Mouse (Mus musculus): ENCODE measurements around the gene Mlf2. TPM values are rescaled to one million over a fixed set of nuclear protein-coding genes. Genes with fewer than 3 reads are reported as not detected.

Gene Mlf2
- total RNA-seq, 1 experiment = 196 TPM

DNA sequence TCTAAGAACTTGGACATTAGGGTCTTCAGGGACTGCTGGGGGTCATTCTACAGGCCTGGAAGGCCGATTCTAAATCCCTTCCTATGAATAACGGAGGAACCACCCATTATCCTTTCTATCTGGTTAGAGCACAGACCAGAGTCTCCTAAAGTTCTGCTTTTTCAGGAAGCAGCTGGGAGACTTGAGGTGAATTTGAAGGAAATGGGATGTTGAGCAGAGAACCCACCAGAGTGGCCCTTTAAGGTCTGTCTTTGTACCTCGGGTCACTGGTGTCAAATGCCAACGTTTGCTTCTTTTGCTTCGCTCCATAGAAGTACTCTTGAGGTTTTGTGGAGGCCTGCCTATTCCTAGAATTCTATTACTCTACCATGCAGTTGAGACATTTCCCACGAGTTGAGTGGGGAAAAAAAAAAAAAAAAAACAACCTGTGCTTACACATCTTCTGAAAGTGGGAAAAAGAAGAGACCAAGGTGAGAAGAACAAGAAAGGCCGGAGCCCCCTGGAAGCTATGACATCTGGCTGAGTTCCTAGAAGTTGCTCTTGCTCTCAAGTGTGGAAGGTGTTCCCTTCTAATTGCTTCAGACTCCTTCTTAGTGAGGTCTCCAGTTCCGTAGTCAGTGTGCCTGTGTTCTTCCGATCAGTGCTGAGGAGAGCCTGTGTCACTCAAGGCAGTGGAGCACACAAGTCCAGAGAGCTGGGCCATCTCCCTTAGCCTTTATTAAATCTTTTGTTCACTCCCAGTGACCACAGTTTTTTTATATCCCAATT is 10.7 kb upstream of the Mlf2 start:
- H3K9me3 ChIP-seq (ENCODE audit: control insufficient read depth, insufficient read depth, low read depth, low read length) = no peaks in the 10 kb centered on the region
- DNase-seq (ENCODE audit: low read depth, low spot score) = no peak
- peak overlapping the region; percentile 99 for H3K27ac ChIP-seq (ENCODE audit: insufficient read depth, low read depth, low read length, poor library complexity, severe bottlenecking)
- TF ChIP-seq ZNF384 (IDR thresholded peaks at IDR 0.05; ENCODE audit: low read depth, low read length) (no peak), HCFC1 (IDR thresholded peaks at IDR 0.05; ENCODE audit: borderline replicate concordance, insufficient read depth, low read length) (no peak), ZC3H11A (IDR thresholded peaks at IDR 0.05; ENCODE audit: borderline replicate concordance, low read depth, low read length) (no peak), MAFK (IDR thresholded peaks at IDR 0.05; ENCODE audit: insufficient read depth, low read depth, low read length) (no peak), CHD2 (IDR thresholded peaks at IDR 0.05; ENCODE audit: low read depth, low read length) (no peak)
- peaks cover 5 to 25% of the 10 kb centered on the region in 2 experiments for H3K4me1 ChIP-seq (ENCODE audit: control insufficient read depth in 2 of 2, insufficient read depth in 2 of 2, low read length in 2 of 2, poor library complexity in 1 of 2)
- in situ Hi-C loops (cut with MboI; ENCODE audit: low sequenced_read_pairs in 2 of 2, unreplicated experiment in 2 of 2) = no loop called here
- peak overlapping the region; percentile 59 to 65 for H3K4me3 ChIP-seq (ENCODE audit: insufficient read depth in 1 of 2, low read depth in 1 of 2, low read length in 2 of 2, poor library complexity in 1 of 2, severe bottlenecking in 1 of 2)
- H3K9ac ChIP-seq (ENCODE audit: insufficient read depth, low read depth, low read length, poor library complexity, severe bottlenecking) = peak overlapping the region; percentile 81; the same call in 1 of the 2 replicates
- peaks cover 3% of the 10 kb centered on the region; the same call in 1 of the 2 replicates for H3K36me3 ChIP-seq (ENCODE audit: control insufficient read depth, insufficient read depth, low read length, poor library complexity, severe bottlenecking)

- H3K4me3 ChIP-seq (ENCODE audit: insufficient read depth in 1 of 2, low read depth in 1 of 2, low read length in 2 of 2, poor library complexity in 1 of 2, severe bottlenecking in 1 of 2) = no peak overlapping the region
- H3K9ac ChIP-seq (ENCODE audit: insufficient read depth, low read depth, low read length, poor library complexity, severe bottlenecking) = no peak overlapping the region; the same call in 1 of the 2 replicates
- H3K4me1 ChIP-seq (ENCODE audit: control insufficient read depth in 2 of 2, insufficient read depth in 2 of 2, low read length in 2 of 2, poor library complexity in 1 of 2) = peaks cover 7 to 24% of the 10 kb centered on the region in 2 experiments
- TF ChIP-seq HCFC1 (IDR thresholded peaks at IDR 0.05; ENCODE audit: borderline replicate concordance, insufficient read depth, low read length) (no peak), CHD2 (IDR thresholded peaks at IDR 0.05; ENCODE audit: low read depth, low read length) (no peak), ZC3H11A (IDR thresholded peaks at IDR 0.05; ENCODE audit: borderline replicate concordance, low read depth, low read length) (no peak), ZNF384 (IDR thresholded peaks at IDR 0.05; ENCODE audit: low read depth, low read length) (no peak), MAFK (IDR thresholded peaks at IDR 0.05; ENCODE audit: insufficient read depth, low read depth, low read length) (no peak)
- H3K36me3 ChIP-seq (ENCODE audit: control insufficient read depth, insufficient read depth, low read length, poor library complexity, severe bottlenecking) = no peaks in the 10 kb centered on the region
- no peak overlapping the region for H3K27ac ChIP-seq (ENCODE audit: insufficient read depth, low read depth, low read length, poor library complexity, severe bottlenecking)
- no peak for DNase-seq (ENCODE audit: low read depth, low spot score)
- no peaks in the 10 kb centered on the region for H3K9me3 ChIP-seq (ENCODE audit: control insufficient read depth, insufficient read depth, low read depth, low read length)
- in situ Hi-C loops (cut with MboI; ENCODE audit: low sequenced_read_pairs in 2 of 2, unreplicated experiment in 2 of 2) = no loop called here
These were observed 9.6 kb upstream of the Mlf2 start for GRCm38 (mm10) chr6:124921539-124921938.

DNA sequence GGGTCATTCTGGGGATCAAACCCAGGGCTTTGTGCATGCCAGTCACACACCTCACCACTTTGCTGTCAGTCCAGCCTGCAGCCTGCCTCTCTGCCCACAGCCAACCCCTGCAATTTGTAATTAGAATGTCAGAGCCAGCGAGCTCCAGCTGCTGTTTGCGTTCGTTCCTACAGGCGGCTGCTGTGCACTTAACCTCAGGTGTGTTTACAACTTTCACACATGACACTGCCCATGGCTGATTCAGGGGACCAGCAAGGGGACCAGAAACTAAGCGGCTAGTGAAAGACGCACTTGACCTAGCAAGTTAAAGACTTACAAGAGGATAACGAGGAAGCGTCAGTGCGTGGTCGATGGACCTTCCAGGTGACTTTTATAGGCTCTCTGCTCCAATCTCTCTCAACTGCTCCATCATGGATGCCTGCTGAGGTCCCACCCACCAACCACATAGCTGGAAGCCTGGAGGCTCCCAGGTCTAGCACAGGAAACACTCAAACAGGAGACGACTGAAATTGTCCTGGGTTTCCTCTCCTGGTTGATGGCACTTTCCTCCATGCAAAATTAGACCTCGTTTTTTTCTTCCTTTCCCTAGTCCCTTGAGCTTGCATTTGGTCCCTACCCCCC is 5.9 kb upstream of the Mlf2 start:
- Histone ChIP-seq H3K4me1 (ENCODE audit: control insufficient read depth in 2 of 2, insufficient read depth in 2 of 2, low read length in 2 of 2, poor library complexity in 1 of 2) (peaks cover 6 to 16% of the 10 kb centered on the region in 2 experiments), H3K27ac (ENCODE audit: insufficient read depth, low read depth, low read length, poor library complexity, severe bottlenecking) (no peak overlapping the region), H3K4me3 (ENCODE audit: insufficient read depth in 1 of 2, low read depth in 1 of 2, low read length in 2 of 2, poor library complexity in 1 of 2, severe bottlenecking in 1 of 2) (no peak overlapping the region), H3K9me3 (ENCODE audit: control insufficient read depth, insufficient read depth, low read depth, low read length) (no peaks in the 10 kb centered on the region), H3K36me3 (ENCODE audit: control insufficient read depth, insufficient read depth, low read length, poor library complexity, severe bottlenecking) (no peaks in the 10 kb centered on the region), H3K9ac (ENCODE audit: insufficient read depth, low read depth, low read length, poor library complexity, severe bottlenecking) (peak overlapping the region; percentile 12; the same call in 1 of the 2 replicates)
- TF ChIP-seq CHD2 (IDR thresholded peaks at IDR 0.05; ENCODE audit: low read depth, low read length) (no peak), MAFK (IDR thresholded peaks at IDR 0.05; ENCODE audit: insufficient read depth, low read depth, low read length) (no peak), ZNF384 (IDR thresholded peaks at IDR 0.05; ENCODE audit: low read depth, low read length) (no peak), ZC3H11A (IDR thresholded peaks at IDR 0.05; ENCODE audit: borderline replicate concordance, low read depth, low read length) (no peak), HCFC1 (IDR thresholded peaks at IDR 0.05; ENCODE audit: borderline replicate concordance, insufficient read depth, low read length) (no peak)
- DNase-seq (ENCODE audit: low read depth, low spot score) = no peak
- in situ Hi-C loops (cut with MboI; ENCODE audit: low sequenced_read_pairs in 2 of 2, unreplicated experiment in 2 of 2) = no loop called here

GRCm38 (mm10) chr6:124925941-124926340 is 5.2 kb upstream of the Mlf2 start:
- Histone ChIP-seq H3K9me3 (ENCODE audit: control insufficient read depth, insufficient read depth, low read depth, low read length) (no peaks in the 10 kb centered on the region), H3K4me1 (ENCODE audit: control insufficient read depth in 2 of 2, insufficient read depth in 2 of 2, low read length in 2 of 2, poor library complexity in 1 of 2) (peaks cover 2 to 14% of the 10 kb centered on the region in 2 experiments; a peak in 3 of 4 replicates), H3K9ac (ENCODE audit: insufficient read depth, low read depth, low read length, poor library complexity, severe bottlenecking) (no peak overlapping the region), H3K36me3 (ENCODE audit: control insufficient read depth, insufficient read depth, low read length, poor library complexity, severe bottlenecking) (no peaks in the 10 kb centered on the region), H3K27ac (ENCODE audit: insufficient read depth, low read depth, low read length, poor library complexity, severe bottlenecking) (no peak overlapping the region), H3K4me3 (ENCODE audit: insufficient read depth in 1 of 2, low read depth in 1 of 2, low read length in 2 of 2, poor library complexity in 1 of 2, severe bottlenecking in 1 of 2) (no peak overlapping the region)
- TF ChIP-seq ZC3H11A (IDR thresholded peaks at IDR 0.05; ENCODE audit: borderline replicate concordance, low read depth, low read length) = no peak
- TF ChIP-seq CHD2 (IDR thresholded peaks at IDR 0.05; ENCODE audit: low read depth, low read length) = no peak
- no peak for TF ChIP-seq ZNF384 (IDR thresholded peaks at IDR 0.05; ENCODE audit: low read depth, low read length)
- TF ChIP-seq HCFC1 (IDR thresholded peaks at IDR 0.05; ENCODE audit: borderline replicate concordance, insufficient read depth, low read length) = no peak
- no peak for TF ChIP-seq MAFK (IDR thresholded peaks at IDR 0.05; ENCODE audit: insufficient read depth, low read depth, low read length)
- DNase-seq (ENCODE audit: low read depth, low spot score) = no peak
- in situ Hi-C loops (cut with MboI; ENCODE audit: low sequenced_read_pairs in 2 of 2, unreplicated experiment in 2 of 2) = no loop called here

All from ES-E14 (cell line).